Mouse (Mus musculus) megakaryocyte, embryonic 14.5 days (primary cell): ENCODE data around the gene Olfr803. TPM values are rescaled to one million over a fixed set of nuclear protein-coding genes. Genes with fewer than 3 reads are reported as not detected.

Experiments used
- H3K27me3 ChIP-seq: replicated peaks from 2 replicates; pipeline ENCODE3; 2012; ENCODE audit warnings: inconsistent platforms
- H3K36me3 ChIP-seq: replicated peaks from 2 replicates; pipeline ENCODE3; 2012; ENCODE audit warnings: low read length, inconsistent platforms, mixed read lengths
- H3K4me1 ChIP-seq: 2 replicates; pipeline ENCODE4 v1.6.1; 2012; ENCODE audit warnings: inconsistent platforms
- H3K4me3 ChIP-seq: replicated peaks from 2 replicates; pipeline ENCODE3; 2012; ENCODE audit warnings: moderate library complexity, mild to moderate bottlenecking, inconsistent platforms
- H3K9me3 ChIP-seq: 2 replicates; pipeline ENCODE4 v1.6.1; 2012; ENCODE audit warnings: inconsistent platforms
- FLI1 ChIP-seq: IDR thresholded peaks from 2 replicates; pipeline ENCODE4 v1.6.1; 2012; ENCODE audit warnings: low read length, inconsistent platforms, mixed read lengths
- GATA1 ChIP-seq: IDR thresholded peaks from 3 replicates; pipeline ENCODE4 v1.6.1; 2012; ENCODE audit warnings: mixed read lengths, low read length, inconsistent platforms, borderline replicate concordance
- polyA plus RNA-seq: library from polyadenylated mRNA; stranded (reverse); fragments of >175 nt; gene quantifications from 2 replicates; pipeline ENCODE4 v1.2.3, GENCODE M21; 2012; ENCODE audit warnings: low replicate concordance; ENCODE audit not compliant: insufficient read depth

The Olfr803 gene
- polyA plus RNA-seq, result 8.7 TPM in 1 of 2 replicates, not detected in the other

DNA sequence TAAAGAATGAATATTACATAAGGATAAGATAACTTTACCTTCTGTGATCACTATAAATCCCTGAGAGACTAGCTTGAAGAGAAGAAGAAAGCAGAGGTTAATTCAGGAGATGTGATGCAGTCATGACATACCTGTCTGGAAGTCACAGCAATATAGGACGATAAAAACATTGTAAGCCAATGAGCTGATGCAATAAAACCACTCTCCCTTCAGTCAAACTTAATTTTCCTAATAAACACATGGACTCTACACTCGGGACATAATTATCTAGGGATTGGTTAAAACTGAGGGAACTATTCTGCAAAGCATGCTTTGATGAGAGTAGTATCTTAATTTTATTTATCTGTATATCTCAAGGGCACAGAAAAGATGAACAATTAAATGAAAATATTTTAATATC is at the start of gene Olfr803:
Gene Olfr803, minus strand, starts transcription at position 101 of the 400 bp plus-strand sequence.
- no peaks in the 10 kb centered on the region for H3K4me1 ChIP-seq
- no peak for TF ChIP-seq GATA1
- TF ChIP-seq FLI1, result no peak
- H3K4me3 ChIP-seq, result no peak within 1 kb of the TSS
- peaks cover 16% of the 10 kb centered on the region for H3K9me3 ChIP-seq
- H3K27me3 ChIP-seq, result no peaks in the 10 kb centered on the region
- H3K36me3 ChIP-seq, result no peaks in the 10 kb centered on the region

DNA sequence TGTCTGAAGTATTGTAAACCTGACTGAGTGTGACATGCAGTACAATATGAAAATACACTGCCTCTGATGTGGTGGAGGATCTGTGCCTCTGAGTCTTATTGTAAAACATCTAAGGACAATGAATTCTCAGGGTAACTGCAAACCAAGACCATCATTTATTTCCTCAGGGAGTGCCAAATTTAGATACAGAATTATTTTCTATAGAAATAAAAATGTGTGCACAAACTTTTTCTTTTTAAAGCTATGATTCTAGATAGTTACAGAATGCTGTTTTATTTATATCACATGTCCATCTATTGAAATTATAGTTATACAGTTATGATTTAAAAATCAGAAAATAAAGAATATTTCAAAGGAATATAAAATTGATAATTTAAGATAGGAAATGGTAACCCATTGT is 47.7 kb upstream of the Olfr803 start, which contains the start of gene Olfr806:
Gene Olfr806, minus strand, starts transcription at position 101 of the 400 bp plus-strand sequence.
- Histone ChIP-seq H3K4me3 (no peak within 1 kb of the TSS), H3K9me3 (peaks cover 3% of the 10 kb centered on the region; the same call in 1 of the 2 replicates), H3K36me3 (no peaks in the 10 kb centered on the region), H3K27me3 (no peaks in the 10 kb centered on the region), H3K4me1 (no peaks in the 10 kb centered on the region)
- TF ChIP-seq FLI1 (no peak), GATA1 (no peak)

DNA sequence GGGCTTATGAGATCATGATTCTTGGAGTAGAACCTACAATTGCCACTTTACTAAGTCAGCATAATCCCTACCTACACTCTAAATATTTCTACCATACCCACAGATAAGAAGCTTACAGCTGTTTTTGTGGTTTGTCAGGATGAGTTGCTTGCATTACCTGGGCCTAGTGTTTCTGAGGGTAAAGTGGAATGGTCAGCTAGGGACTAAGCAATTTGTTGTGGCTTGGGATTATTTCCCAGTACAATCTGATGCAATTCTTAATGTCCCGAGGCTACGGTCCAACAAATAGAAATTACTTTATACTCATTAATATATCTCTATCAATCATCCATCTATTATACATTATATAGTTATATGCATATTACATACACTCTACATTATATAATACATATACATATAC is 35.2 kb upstream of the Olfr803 start, which contains the start of gene Olfr805:
Gene Olfr805, minus strand, starts transcription at position 101 of the 400 bp plus-strand sequence.
- no peak for TF ChIP-seq FLI1
- TF ChIP-seq GATA1, result no peak
- Histone ChIP-seq H3K9me3 (no peaks in the 10 kb centered on the region), H3K36me3 (no peaks in the 10 kb centered on the region), H3K4me3 (no peak within 1 kb of the TSS), H3K27me3 (no peaks in the 10 kb centered on the region), H3K4me1 (no peaks in the 10 kb centered on the region)

DNA sequence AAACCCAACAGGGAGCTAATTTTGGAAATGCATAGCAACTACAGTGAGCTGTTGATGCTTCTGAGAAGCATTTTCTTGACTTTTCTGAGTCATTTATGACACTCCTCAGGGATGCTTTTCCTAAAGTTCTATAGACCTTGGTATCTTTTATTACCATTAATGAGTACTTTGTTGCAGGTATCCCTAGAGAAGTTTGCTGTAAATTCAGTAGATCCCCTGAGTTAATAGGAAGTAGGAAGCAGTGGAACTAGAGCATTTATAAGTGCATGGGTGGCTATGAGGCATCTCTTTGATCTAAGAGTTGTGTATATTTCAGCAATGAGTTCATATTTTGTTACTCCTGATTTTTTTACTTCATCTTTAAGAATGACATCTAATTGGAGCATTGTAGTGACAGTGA is 8.8 kb upstream of the Olfr803 start, which contains the start of gene Olfr804:
Gene Olfr804, plus strand, starts transcription at position 301 of the 400 bp plus-strand sequence.
- Histone ChIP-seq H3K4me3 (no peak within 1 kb of the TSS), H3K27me3 (no peaks in the 10 kb centered on the region), H3K9me3 (no peaks in the 10 kb centered on the region), H3K36me3 (no peaks in the 10 kb centered on the region), H3K4me1 (no peaks in the 10 kb centered on the region)
- TF ChIP-seq FLI1, result no peak
- TF ChIP-seq GATA1, result no peak

DNA sequence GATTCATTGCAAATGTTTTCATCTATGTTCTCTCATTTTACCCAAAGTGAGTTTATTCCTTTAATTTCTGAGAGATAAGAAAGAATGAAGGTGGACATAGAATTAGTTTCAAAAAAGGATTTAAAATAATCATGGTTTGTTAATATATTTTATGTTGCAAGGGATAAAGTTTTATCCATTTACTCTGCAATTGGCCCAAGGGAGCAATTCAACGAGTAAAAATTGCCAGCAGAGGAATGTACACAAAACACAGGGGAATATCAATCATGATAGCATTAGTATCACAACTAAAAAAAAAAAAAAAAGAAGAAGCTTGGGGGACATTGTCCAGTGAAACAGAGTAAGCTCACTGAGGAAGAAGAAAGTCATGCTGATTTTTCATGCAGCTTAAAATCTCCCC is 6.0 kb downstream of the Olfr803 start, which contains the start of gene Olfr802:
Gene Olfr802, minus strand, starts transcription at position 101 of the 400 bp plus-strand sequence.
- TF ChIP-seq GATA1 (no peak), FLI1 (no peak)
- no peaks in the 10 kb centered on the region for H3K4me1 ChIP-seq
- no peaks in the 10 kb centered on the region for H3K36me3 ChIP-seq
- H3K4me3 ChIP-seq, result no peak within 1 kb of the TSS
- H3K9me3 ChIP-seq, result no peaks in the 10 kb centered on the region
- H3K27me3 ChIP-seq, result no peaks in the 10 kb centered on the region

DNA sequence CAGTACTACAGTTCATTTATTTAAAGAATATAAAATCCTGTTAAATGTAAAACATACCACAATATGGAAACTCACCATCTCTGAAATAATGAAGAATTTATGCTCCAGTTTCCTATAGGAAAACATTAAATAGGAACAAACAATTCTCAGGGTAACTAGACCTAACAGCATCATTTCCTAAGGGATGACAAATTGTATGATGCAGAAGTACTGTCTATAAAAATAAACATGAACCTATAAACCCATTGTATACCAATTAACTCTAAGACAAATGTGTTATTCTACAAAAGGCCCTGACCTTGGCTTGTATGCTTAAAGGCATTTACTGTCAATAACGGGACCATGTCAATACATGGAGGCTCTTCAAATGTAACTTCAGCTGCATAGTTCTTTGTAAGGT is 20.3 kb downstream of the Olfr803 start, which contains the start of gene Olfr801:
Gene Olfr801, minus strand, starts transcription at position 101 of the 400 bp plus-strand sequence.
- Histone ChIP-seq H3K36me3 (no peaks in the 10 kb centered on the region), H3K4me1 (no peaks in the 10 kb centered on the region), H3K27me3 (no peaks in the 10 kb centered on the region), H3K4me3 (no peak within 1 kb of the TSS), H3K9me3 (no peaks in the 10 kb centered on the region)
- TF ChIP-seq FLI1 (no peak), GATA1 (no peak)

DNA sequence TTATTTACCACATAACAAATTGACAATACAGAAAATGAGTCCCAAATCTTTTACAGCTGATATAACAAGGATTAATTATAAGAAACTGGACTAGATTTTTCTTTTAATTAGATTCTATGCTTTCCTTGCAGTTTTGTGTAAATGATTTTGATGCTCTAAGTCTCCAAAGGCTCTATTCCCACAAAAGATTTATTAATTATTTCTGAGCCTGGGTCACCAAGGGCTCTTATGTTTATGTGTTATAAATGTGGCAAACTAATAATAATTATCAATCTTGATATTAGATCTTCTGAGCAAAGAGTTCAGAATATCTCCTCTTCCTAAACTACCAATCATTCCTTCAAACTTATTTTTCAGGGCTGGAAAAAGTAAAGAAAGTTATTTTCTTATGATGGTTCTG is 36.7 kb downstream of the Olfr803 start, which contains the start of gene Olfr800:
Gene Olfr800, plus strand, starts transcription at position 301 of the 400 bp plus-strand sequence.
- TF ChIP-seq FLI1 (no peak), GATA1 (no peak)
- H3K36me3 ChIP-seq, result no peaks in the 10 kb centered on the region
- H3K27me3 ChIP-seq, result no peaks in the 10 kb centered on the region
- no peak within 1 kb of the TSS for H3K4me3 ChIP-seq
- H3K9me3 ChIP-seq, result no peaks in the 10 kb centered on the region
- no peaks in the 10 kb centered on the region for H3K4me1 ChIP-seq

DNA sequence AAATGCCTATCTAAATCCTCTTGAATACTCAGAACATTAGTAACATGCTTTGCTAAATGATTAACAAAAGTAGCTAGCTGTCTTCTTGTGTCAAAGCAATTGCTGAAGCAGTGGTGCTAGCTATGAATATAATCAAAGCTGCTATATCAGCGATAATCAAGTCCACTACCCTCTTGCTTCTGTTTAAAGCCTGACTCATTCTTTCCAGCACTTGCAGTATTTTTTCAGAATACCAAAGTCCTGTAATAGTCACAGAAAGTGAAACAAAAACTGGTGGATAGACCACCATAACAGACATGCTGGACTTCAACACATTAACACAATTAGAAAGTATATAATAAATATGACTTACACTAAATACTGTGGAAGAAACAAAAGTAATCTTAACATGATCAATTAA is 42.3 kb downstream of the Olfr803 start:
- Histone ChIP-seq H3K4me3 (no peak overlapping the region), H3K36me3 (no peaks in the 10 kb centered on the region), H3K27me3 (no peaks in the 10 kb centered on the region), H3K9me3 (no peaks in the 10 kb centered on the region), H3K4me1 (no peaks in the 10 kb centered on the region)
- TF ChIP-seq GATA1 (no peak), FLI1 (no peak)

Other genes starting within 250 kb of the Olfr803 start
- gene Olfr787, start 232.4 kb downstream of the Olfr803 start, polyA plus RNA-seq, result 2.0 TPM in 1 of 2 replicates, not detected in the other
- not detected in 2 replicates for gene Olfr788, start 223.3 kb downstream of the Olfr803 start, polyA plus RNA-seq
- not detected in 2 replicates for gene Olfr789, start 209.5 kb downstream of the Olfr803 start, polyA plus RNA-seq
- gene Olfr790, start 195.8 kb downstream of the Olfr803 start, polyA plus RNA-seq, result not detected in 2 replicates
- not detected in 2 replicates for gene Olfr791, start 172.5 kb downstream of the Olfr803 start, polyA plus RNA-seq
- gene Olfr792, start 155.1 kb downstream of the Olfr803 start, polyA plus RNA-seq, result not detected in 2 replicates
- not detected in 2 replicates for gene Olfr794, start 126.6 kb downstream of the Olfr803 start, polyA plus RNA-seq
- not detected in 2 replicates for gene Olfr796, start 81.7 kb downstream of the Olfr803 start, polyA plus RNA-seq
- gene Olfr798, start 66.4 kb downstream of the Olfr803 start, polyA plus RNA-seq, result 0.76 TPM in 1 of 2 replicates, not detected in the other
- gene Olfr799, start 56.8 kb downstream of the Olfr803 start, polyA plus RNA-seq, result not detected in 2 replicates
- not detected in 2 replicates for gene Olfr800, start 36.6 kb downstream of the Olfr803 start, polyA plus RNA-seq
- gene Olfr801, start 20.4 kb downstream of the Olfr803 start, polyA plus RNA-seq, result not detected in 2 replicates
- not detected in 2 replicates for gene Olfr802, start 6.1 kb downstream of the Olfr803 start, polyA plus RNA-seq
- not detected in 2 replicates for gene Olfr804, start 8.9 kb upstream of the Olfr803 start, polyA plus RNA-seq
- gene Olfr805, start 35.1 kb upstream of the Olfr803 start, polyA plus RNA-seq, result not detected in 2 replicates
- not detected in 2 replicates for gene Olfr806, start 47.6 kb upstream of the Olfr803 start, polyA plus RNA-seq
- not detected in 2 replicates for gene Olfr807, start 63.5 kb upstream of the Olfr803 start, polyA plus RNA-seq
- not detected in 2 replicates for gene Olfr808, start 71.2 kb upstream of the Olfr803 start, polyA plus RNA-seq
- 0.07 TPM in 1 of 2 replicates, not detected in the other for gene Olfr809, start 80.4 kb upstream of the Olfr803 start, polyA plus RNA-seq
- not detected in 2 replicates for gene Olfr810, start 100.6 kb upstream of the Olfr803 start, polyA plus RNA-seq
- gene Olfr811, start 110.1 kb upstream of the Olfr803 start, polyA plus RNA-seq, result not detected in 2 replicates
- gene Olfr812, start 151.8 kb upstream of the Olfr803 start, polyA plus RNA-seq, result not detected in 2 replicates
- gene Olfr813, start 161.1 kb upstream of the Olfr803 start, polyA plus RNA-seq, result not detected in 2 replicates
- gene Olfr814, start 185.6 kb upstream of the Olfr803 start, polyA plus RNA-seq, result 0.03 TPM in 1 of 2 replicates, not detected in the other
- not detected in 2 replicates for gene Olfr815, start 211.6 kb upstream of the Olfr803 start, polyA plus RNA-seq
- gene Olfr816, start 221.3 kb upstream of the Olfr803 start, polyA plus RNA-seq, result not detected in 2 replicates